Mouse (Mus musculus) liver, embryonic 14.5 days (tissue): ENCODE results near the gene Myh7. TPM values are rescaled to one million over a fixed set of nuclear protein-coding genes. Genes with fewer than 3 reads are reported as not detected.

ENCODE experiments used
- ATAC-seq: fragments of 200-750 bp; cut with Nextera tagmentation; 2 replicates; pipeline ENCODE4 v1.8.0; 2017; ENCODE audit warnings: moderate number of reproducible peaks, mild to moderate bottlenecking, moderate library complexity; ENCODE audit not compliant: insufficient read depth
- DNase-seq, 3 experiments: peaks; one replicate each; pipeline ENCODE4 v3.0.0-alpha.2; 2012 to 2013; ENCODE audit warnings: low read depth in 3 of 3, low spot score in 3 of 3
- H3K27ac ChIP-seq: fragments of 300-500 bp; sonication (generic); 2 replicates; pipeline ENCODE4 v1.5.1; 2014; ENCODE audit warnings: moderate library complexity, mild to moderate bottlenecking, control low read depth, inconsistent platforms
- H3K27me3 ChIP-seq: fragments of 300-500 bp; sonication (generic); 2 replicates; pipeline ENCODE4 v1.6.1; 2014; ENCODE audit warnings: mild to moderate bottlenecking, low read length, moderate library complexity; ENCODE audit not compliant: control insufficient read depth, insufficient read depth
- H3K36me3 ChIP-seq: fragments of 300-500 bp; sonication (generic); replicated peaks from 2 replicates; pipeline ENCODE4 v1.6.1; 2014; ENCODE audit warnings: low read depth; ENCODE audit not compliant: control insufficient read depth, insufficient read depth
- H3K4me1 ChIP-seq, 2 experiments: fragments of 200-500 bp in 1 of 2; fragments of 300-500 bp in 1 of 2; sonication (generic) in 1 of 2; replicated peaks; 2 replicates each; pipeline ENCODE4 v1.6.1; 2012 to 2014; ENCODE audit warnings: antibody characterized with exemption in 1 of 2, inconsistent platforms in 1 of 2, low read length in 1 of 2; ENCODE audit not compliant: control insufficient read depth in 2 of 2, insufficient read depth in 2 of 2
- H3K4me2 ChIP-seq: fragments of 300-500 bp; sonication (generic); 2 replicates; pipeline ENCODE4 v1.6.1; 2014; ENCODE audit warnings: low read depth, mild to moderate bottlenecking, control low read depth, moderate library complexity
- H3K4me3 ChIP-seq, 2 experiments: fragments of 200-500 bp in 1 of 2; fragments of 300-500 bp in 1 of 2; sonication (generic) in 1 of 2; 2 replicates each; pipeline ENCODE4 v1.5.1; 2012 to 2014; ENCODE audit warnings: low read depth in 2 of 2, low read length in 2 of 2, mild to moderate bottlenecking in 2 of 2, control low read depth in 1 of 2, inconsistent platforms in 1 of 2, moderate library complexity in 1 of 2; ENCODE audit not compliant: insufficient read depth in 1 of 2
- H3K9ac ChIP-seq: fragments of 300-500 bp; sonication (generic); replicated peaks from 2 replicates; pipeline ENCODE4 v1.6.1; 2014; ENCODE audit warnings: mild to moderate bottlenecking, control low read depth, moderate library complexity
- H3K9me3 ChIP-seq: fragments of 300-500 bp; sonication (generic); 2 replicates; pipeline ENCODE4 v1.6.1; 2016; ENCODE audit warnings: low read length, mixed read lengths; ENCODE audit not compliant: control insufficient read depth
- CTCF ChIP-seq: IDR thresholded peaks from 2 replicates; pipeline ENCODE4 v1.5.1; 2016; ENCODE audit warnings: antibody characterized with exemption, low read depth, control low read depth
- EP300 ChIP-seq: IDR thresholded peaks from 2 replicates; pipeline ENCODE4 v1.6.1; 2016; ENCODE audit warnings: antibody characterized with exemption, low read depth
- WGBS: fragments of 180-500 bp; shearing (Covaris S2); extraction: QIAGEN DNeasy Blood & Tissue Kit; methylation state at CpG from one replicate; pipeline ENCODE4 v1.1.7; 2014; ENCODE audit not compliant: insufficient replicate concordance; 5-methylcytosine and 5-hydroxymethylcytosine counted together
- polyA plus RNA-seq, 2 experiments: library from polyadenylated mRNA; depleted of rRNA in 1 of 2; stranded (reverse) in 1 of 2; unstranded in 1 of 2; fragments of >200 nt; fragmentation: Nextera tagmentation in 1 of 2; extraction: Ambion mirVana in 1 of 2; gene quantifications; 2 replicates each; pipeline versions ENCODE4 v1.2.1 to v1.2.3; 2012 to 2014

The Myh7 gene
- polyA plus RNA-seq, 2 experiments, result 0.05 to 0.07 TPM

DNA sequence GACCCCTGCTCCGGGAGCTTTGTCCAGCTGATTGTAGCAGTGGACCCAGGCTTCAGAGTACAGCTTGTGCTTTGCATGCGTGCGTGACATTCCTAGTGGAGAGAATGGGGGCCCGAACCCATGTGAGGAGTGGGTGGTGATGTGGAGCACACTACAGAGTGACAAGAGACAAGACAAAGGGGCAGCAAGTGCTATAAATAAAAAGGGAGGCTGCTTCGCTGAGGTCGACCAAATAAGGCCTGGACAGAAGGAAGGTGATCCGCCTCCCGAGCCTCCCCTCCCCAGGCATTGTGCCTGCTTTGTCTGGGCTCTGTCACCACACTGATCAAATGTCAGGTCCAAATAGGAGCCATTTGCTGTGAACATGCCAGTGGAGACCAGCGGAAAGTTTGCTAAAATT is 2.4 kb upstream of the Myh7 start:
- no peak overlapping the region for H3K27ac ChIP-seq
- H3K4me1 ChIP-seq, result no peaks in the 10 kb centered on the region
- no peak overlapping the region for H3K9ac ChIP-seq
- 67% methylated on average over 9 of the region's 9 CpGs for WGBS
- no peaks in the 10 kb centered on the region; the same call in 1 of the 2 replicates for H3K27me3 ChIP-seq
- DNase-seq, result no peak
- no peak overlapping the region for H3K4me2 ChIP-seq
- H3K4me3 ChIP-seq, result no peak overlapping the region
- ATAC-seq, result no peak
- TF ChIP-seq EP300, result no peak
- no peak for TF ChIP-seq CTCF
- no peaks in the 10 kb centered on the region for H3K9me3 ChIP-seq
- no peaks in the 10 kb centered on the region for H3K36me3 ChIP-seq

DNA sequence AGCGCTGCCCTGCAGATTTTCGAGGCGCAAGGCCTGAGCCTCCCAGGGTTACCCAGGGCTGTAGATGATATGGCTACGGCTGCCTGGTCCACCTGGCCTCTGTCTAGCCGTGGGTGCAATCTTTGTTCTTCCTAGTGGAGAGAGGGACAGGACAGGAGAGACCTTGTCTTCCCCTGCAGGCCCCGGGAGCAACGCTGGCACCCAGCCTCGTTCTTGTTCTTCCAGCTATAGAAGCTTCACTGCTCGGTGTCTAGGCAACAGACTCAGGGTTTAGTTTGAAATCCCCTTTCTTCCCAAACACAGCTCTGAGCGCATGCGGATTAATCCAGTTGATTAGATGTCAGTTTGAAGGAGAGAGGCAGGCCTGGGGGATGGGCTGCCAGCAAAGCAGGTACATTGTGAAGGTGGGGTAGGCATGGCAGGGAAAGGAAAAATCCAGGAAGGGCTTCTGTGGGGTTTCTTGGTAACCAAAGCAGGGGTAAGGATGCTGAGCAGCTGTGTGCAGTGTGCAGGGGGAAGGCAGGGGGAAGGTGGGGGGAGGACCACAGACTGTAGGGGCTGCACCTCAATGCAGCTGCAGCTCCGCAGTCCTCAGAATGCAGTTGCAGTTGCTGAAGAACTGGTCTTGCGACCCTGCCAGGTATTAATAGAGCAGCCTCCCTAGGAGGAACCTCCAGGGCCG is 1.2 kb upstream of the Myh7 start:
- DNase-seq, result no peak
- H3K9ac ChIP-seq, result no peak overlapping the region
- no peaks in the 10 kb centered on the region for H3K36me3 ChIP-seq
- no peaks in the 10 kb centered on the region; the same call in 1 of the 2 replicates for H3K27me3 ChIP-seq
- H3K4me2 ChIP-seq, result no peak overlapping the region
- no peaks in the 10 kb centered on the region for H3K4me1 ChIP-seq
- H3K27ac ChIP-seq, result no peak overlapping the region
- no peak overlapping the region for H3K4me3 ChIP-seq
- 47% methylated on average over 14 of the region's 14 CpGs for WGBS
- H3K9me3 ChIP-seq, result no peaks in the 10 kb centered on the region
- TF ChIP-seq EP300, result no peak
- no peak for TF ChIP-seq CTCF
- ATAC-seq, result no peak

DNA sequence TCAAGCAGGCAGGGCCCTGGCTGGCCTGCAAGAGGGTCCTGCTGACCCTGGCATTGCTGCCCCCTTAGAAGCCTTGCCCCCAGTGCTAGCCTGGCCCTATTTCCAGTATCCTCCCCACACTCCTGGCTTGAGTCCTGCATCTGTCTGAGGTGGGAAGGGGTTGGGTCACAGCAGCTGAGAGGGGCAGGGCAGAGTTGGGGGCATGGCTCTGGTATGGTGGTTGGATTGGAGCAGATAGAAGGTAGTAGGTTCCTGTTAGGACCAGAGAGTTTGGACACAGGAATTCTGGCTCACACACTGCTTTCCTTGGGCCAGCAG is 402 bp upstream of the Myh7 start:
- no peak overlapping the region for H3K27ac ChIP-seq
- no peak overlapping the region for H3K9ac ChIP-seq
- H3K4me1 ChIP-seq, result no peaks in the 10 kb centered on the region
- H3K9me3 ChIP-seq, result no peaks in the 10 kb centered on the region
- TF ChIP-seq CTCF (no peak), EP300 (no peak)
- H3K4me3 ChIP-seq, result no peak overlapping the region
- DNase-seq (no peak), ATAC-seq (no peak)
- H3K4me2 ChIP-seq, result no peak overlapping the region
- H3K27me3 ChIP-seq, result no peaks in the 10 kb centered on the region; the same call in 1 of the 2 replicates
- no peaks in the 10 kb centered on the region for H3K36me3 ChIP-seq

DNA sequence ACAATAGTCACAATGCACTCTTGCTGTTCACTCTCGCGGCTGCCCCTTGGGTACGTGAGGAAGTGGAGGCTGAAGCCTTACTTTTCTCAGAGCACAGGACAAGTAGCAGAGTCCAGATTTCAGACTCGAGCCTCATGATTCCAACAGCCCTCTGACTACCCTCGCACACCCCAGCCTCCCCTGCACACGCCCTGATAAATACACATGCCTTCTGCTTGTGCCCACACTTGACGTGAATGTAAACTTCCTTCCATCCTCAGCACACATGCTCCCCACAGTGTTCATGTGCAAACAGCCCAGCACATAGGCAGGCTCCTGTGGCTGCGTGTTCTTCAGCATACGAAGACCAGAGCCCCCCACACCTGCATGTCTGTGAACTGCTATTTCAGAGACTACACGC is 790 bp downstream of the Myh7 start:
- H3K4me2 ChIP-seq, result no peak overlapping the region
- no peaks in the 10 kb centered on the region for H3K4me1 ChIP-seq
- DNase-seq (no peak), ATAC-seq (no peak)
- no peaks in the 10 kb centered on the region for H3K36me3 ChIP-seq
- WGBS, result 36% methylated on average over 10 of the region's 10 CpGs
- H3K9ac ChIP-seq, result no peak overlapping the region
- no peak overlapping the region for H3K27ac ChIP-seq
- H3K4me3 ChIP-seq, result no peak overlapping the region
- H3K27me3 ChIP-seq, result no peaks in the 10 kb centered on the region; the same call in 1 of the 2 replicates
- no peak for TF ChIP-seq CTCF
- no peak for TF ChIP-seq EP300
- no peaks in the 10 kb centered on the region for H3K9me3 ChIP-seq

DNA sequence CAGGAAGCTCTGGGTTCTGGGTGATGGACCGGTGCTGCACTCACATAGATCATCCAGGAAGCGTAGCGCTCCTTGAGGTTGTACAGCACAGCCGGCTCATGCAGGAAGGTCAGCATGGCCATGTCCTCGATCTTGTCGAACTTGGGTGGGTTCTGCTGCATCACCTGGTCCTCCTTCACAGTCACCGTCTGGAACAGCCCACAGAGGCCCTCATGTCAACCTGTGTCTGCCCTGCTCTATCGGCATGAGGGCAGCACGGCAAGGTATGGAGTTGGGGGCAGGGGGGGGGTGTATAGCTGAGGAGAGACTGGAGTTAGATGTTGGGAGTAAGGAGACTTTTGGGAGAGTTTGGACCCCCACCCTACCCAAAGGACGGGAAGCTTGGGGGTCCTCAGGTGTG is 2.2 kb downstream of the Myh7 start:
- no peaks in the 10 kb centered on the region for H3K36me3 ChIP-seq
- TF ChIP-seq EP300 (no peak), CTCF (no peak)
- ATAC-seq (no peak), DNase-seq (no peak)
- no peak overlapping the region for H3K9ac ChIP-seq
- H3K9me3 ChIP-seq, result no peaks in the 10 kb centered on the region
- no peak overlapping the region for H3K4me3 ChIP-seq
- H3K4me1 ChIP-seq, result no peaks in the 10 kb centered on the region
- no peak overlapping the region for H3K27ac ChIP-seq
- no peaks in the 10 kb centered on the region; the same call in 1 of the 2 replicates for H3K27me3 ChIP-seq
- WGBS, result 74% methylated on average over 10 of the region's 10 CpGs
- H3K4me2 ChIP-seq, result no peak overlapping the region
